Mouse (Mus musculus) naive thymus-derived CD4-positive, alpha-beta T cell, adult 2 months (primary cell): ENCODE results near the gene B4galt1.

Source experiments
- DNase-seq: peaks from one replicate; pipeline ENCODE4 v3.0.0-alpha.2; 2011; ENCODE audit warnings: low read depth

Gene B4galt1

GRCm38 (mm10) chr4:40853565-40854386 is at the start of gene B4galt1:
TSS of gene B4galt1 (minus strand) at chr4:40854005.
- DNase-seq = peak; percentile 99

DNA sequence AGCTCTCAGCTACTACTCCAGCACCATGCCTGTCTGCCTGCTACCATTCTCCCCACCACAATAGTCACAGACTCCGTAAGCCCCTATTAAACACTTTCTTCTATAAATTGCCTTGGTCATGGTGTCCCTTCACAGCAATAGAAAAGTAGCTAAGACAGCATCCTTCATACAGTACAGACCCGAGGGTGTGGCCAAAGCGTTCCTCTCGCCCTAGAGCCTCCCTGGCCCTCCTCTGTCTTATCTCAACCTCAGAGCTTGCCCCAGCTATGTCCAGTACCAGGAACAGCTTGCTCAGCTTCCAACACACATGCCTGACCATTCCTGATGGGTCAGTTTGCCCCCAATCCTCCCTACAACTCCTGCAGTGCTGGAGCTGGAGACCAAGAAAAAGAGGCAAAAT is 46.8 kb upstream of the B4galt1 start:
- DNase-seq = no peak

DNA sequence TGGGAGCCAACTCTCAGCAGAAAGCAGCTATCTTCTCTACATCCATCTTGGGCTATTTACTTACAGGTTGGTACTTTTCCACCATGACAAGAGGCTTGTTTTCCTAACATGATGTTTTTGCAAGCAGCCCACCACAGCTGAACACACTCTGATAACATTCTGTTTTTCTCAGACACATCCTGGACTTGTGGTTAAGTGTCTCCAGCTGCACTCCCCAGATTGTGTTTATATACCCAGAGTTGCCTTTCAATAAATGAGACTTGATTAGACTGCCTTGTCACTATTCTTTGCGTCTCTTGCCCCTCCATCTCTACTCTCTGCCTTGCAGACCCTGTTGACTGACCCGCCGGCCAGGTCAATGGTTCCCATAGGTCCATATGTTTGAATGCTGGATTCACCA is 46.3 kb upstream of the B4galt1 start:
- no peak for DNase-seq

DNA sequence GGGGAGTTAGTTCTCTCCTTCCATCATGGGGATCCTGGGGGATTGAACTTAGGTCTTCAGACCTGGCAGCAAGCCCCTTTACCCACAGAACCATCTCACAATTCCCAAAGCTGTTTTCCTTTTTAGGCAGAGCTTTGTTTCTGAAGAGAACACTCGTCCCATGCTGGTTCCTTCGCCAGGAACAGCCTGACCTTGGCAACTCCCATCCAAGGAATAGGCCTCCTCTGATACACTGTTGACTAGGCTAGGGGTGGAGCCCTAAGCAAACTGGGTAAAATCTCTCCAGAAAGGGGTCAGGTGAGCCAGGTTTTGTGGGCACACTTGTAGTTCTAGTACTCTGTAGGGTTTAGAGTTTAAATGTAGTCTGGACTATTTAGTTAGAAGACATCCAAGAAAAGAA is 45.5 kb upstream of the B4galt1 start:
- DNase-seq = no peak

DNA sequence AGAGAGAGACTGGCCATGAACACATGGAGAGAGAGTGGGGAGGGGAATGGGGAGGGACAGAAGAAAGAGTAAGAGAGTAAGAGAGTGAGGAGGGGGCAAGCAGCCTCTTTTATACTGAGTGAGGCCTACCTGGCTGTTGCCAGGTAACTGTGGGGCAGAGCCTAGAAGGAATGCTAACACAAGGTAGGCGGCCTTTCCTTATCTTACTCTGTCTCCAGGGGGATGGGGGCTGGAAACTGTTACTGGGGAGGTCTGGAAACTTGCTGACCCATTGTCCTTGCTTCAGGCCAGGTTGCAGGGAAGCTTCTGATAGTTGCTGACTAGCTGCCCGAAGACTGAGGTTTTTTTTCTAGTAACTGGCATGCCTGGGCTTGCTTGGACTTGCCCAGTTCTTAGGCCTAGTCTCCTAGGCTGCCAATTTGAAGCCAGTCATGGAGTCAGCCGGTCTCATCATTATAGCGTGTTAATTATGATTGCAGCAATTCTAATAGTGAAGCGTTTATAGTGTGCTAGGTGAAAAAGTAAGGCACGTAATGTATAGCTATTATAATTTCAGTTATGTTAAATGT is 44.8 kb upstream of the B4galt1 start:
- DNase-seq = no peak

DNA sequence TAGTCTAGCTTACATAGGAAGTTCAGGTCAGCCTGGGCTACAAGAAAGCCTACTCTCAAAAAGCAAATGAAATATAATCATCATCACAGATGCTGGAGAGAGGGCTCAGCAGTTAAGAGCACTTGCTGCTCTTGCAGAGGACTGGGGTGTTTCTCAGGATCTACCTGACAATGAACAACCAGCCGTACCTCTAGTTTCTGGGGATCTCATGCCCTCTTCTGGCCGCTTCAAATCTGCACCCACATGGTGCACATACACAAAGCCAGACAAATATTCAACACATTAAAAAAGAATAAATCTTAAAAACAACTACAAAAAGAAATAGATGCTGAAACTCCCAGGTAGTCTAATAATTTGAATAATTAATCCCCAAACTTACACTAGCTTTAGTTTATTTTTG is 41.8 kb upstream of the B4galt1 start:
- DNase-seq = no peak

- DNase-seq = no peak
Measured at GRCm38 (mm10) chr4:40895118-40895517, 41.3 kb upstream of the B4galt1 start.

- DNase-seq = no peak
Measured at GRCm38 (mm10) chr4:40891206-40891605, 37.4 kb upstream of the B4galt1 start.

DNA sequence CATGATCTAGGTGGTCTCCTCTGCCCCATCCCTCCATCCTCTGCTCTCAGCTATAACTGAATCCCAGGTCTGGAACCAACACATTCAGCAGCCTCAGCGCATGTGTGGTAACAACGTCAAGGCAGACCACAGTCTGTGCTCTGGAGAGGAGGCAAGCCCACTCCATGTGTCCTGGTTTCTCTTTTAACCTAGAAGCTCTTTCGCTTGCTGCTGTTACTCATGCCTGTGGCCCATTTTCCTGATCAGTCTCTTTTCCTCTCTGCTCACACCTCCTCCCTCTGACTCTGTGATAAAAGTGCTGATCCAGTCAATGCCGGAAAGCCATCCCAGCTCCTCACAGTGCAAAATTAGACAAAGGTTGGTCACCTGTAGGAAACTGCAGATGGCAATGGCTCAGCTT is 36.2 kb upstream of the B4galt1 start:
- DNase-seq = no peak

DNA sequence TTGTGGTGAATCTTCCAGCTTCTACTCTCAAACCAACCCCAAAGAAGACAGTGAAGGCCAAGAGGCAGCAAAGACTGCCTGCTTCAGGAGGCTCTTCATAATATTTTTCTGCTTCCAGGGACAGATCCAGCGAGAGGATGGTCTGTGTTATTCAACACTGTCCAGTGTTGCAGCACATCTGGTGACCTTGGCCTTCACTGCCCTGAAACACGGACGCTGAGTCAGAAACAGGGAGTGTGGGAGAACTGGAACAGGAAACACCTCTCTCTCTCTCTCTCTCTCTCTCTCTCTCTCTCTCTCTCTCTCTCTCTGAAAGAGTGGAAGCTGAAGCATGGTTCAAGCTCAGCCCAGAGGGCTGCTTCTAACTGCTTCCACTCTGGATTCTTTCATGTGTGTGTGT is 35.4 kb upstream of the B4galt1 start:
- DNase-seq = no peak

DNA sequence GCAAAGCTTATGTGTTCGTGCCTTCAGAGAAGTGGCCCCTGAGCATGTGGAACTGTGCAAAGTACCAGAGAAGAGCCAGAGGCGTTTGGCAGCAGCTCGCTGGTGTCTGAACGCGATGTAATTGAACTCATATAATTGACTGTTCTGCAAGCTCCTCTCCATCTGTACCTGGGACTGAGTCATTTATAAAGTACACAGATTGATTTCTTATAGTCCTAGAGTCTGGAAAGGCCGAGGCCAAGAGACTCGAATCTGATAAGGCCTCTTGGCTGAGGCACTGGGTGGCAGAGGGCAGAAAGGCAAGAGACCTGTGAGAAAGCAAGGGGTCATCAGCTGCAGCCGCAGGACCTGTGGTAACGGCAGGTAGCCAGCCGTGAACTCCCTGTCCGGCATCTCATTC is 35.0 kb upstream of the B4galt1 start:
- DNase-seq = no peak

DNA sequence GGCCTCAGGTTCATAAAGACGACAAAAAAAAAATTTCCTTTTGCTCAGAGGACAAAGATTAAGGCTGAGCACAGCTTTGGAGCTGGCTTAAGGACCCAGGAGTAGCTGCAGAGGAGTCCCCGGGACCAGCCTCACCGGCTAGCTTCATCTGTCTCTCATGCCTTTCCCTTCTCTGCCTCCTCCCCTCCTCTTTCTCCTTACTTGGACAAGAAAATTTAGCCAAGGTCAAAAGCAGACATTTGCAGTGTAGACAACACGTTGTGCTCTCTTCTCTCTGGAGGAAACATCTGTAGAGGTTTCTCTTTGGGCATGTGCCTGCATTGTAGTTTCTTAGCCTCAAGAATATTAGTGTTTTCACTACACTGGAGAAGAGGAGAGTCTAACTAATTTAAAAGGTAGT is 32.1 kb upstream of the B4galt1 start:
- no peak for DNase-seq

- DNase-seq = no peak
Measured at GRCm38 (mm10) chr4:40885166-40885525, 31.3 kb upstream of the B4galt1 start.

DNA sequence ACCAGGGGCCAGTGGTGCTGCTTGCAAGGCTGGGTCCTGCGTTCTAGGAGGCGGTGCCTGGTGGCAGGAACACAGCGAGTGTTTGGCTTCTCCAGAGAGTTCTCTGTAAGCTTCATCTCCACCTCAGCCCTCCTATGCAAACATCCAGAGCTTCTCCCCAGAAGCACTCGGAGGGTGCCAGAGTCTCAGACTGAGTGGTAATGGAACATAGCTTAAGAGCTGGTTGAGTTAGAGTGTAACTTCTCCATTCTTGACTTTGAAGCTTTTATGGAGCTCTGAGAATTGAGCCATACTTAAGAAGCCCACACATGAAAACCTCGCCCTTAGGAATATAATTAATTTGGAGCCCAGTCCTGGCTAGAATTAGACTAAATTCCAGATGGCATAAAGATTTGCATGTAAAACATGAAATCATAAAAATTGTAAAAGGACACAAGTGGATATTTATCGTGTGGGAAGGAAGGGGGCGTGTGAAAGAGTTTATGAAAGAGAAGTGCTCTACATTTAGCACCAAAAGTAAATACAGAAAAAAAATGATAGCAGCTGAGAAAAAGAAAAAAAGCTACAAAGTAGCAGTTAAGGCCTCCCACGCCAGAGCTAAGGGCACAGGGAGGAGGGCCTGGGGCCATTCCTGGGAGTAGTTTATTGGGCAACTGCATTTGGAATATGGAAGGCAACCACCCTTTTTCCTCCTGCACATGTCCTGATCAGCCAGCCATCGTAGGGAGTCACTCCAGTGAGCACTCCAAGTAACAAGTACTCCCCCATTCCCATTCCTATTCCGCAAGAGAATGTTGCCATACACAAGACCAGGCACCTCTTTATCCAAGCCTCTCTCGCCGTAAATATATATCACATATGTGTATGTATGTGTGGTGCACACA is 30.7 kb upstream of the B4galt1 start:
- DNase-seq = no peak

DNA sequence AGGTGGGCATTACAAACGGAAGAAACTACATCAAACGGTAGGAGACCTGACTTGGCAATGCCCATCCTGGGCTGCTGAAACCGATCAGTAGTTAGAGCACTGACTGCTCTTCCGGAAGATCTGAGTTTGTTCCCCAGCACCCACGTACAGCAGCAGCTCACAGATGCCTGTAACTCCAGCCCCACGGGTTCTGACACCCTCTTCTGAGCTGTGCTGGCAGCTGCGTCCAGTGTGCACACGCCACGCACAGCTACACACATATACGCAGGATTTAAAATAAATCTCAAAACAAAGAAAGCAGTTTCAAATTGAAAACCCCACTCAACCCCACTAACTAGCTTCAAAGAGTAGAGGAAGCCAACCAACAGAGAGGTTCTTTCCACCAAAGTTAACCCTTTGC is 29.4 kb upstream of the B4galt1 start:
- peak; percentile 71 for DNase-seq

DNA sequence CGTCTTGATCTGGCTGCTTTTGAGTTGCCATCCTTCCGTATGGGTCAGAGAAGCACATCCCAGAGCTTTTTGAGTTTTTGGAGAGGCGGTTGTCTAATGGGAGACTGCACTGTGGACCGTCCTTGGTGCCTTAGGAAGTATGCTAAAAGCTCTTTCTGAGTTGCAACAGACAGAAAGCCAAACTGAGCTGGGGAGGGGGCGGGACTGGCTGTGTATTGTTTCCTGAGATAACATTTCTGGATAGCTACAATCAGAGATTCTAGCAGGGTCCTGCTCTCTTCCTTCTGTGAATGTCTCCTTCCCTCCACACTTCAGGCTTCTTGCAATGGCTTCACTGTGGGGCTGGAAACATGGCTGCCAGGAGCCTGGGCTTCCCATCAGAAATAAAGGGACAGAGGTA is 23.7 kb upstream of the B4galt1 start:
- DNase-seq = no peak

DNA sequence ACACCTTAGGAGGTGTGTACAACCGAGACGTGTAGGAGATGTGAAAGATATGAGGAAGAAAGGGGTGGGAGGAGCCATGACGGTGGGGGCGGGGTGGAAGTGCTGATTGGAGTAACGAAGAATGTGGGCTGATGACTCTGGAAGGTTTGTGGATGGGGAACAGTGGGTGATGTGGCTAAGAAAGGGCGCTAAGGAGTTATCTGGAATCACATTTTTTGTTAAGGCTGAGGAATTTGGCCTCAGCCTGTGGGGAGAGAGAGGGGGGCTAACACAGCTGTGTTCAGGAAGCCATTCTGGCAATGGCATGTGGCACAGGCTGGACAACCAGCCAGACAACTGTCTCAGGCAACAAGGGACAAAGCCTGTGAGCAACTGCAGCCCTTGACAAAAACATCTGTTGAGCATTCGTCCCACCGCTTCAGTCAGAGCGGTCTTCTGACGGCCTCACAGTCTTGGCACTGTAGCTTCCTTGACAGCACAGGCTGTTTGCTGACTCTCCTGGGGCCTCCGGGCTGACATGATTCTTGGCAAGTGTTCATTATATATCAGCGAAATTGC is 23.1 kb upstream of the B4galt1 start:
- DNase-seq = peak; percentile 85

GRCm38 (mm10) chr4:40875842-40876241 is 22.0 kb upstream of the B4galt1 start:
- peak; percentile 93 for DNase-seq

DNA sequence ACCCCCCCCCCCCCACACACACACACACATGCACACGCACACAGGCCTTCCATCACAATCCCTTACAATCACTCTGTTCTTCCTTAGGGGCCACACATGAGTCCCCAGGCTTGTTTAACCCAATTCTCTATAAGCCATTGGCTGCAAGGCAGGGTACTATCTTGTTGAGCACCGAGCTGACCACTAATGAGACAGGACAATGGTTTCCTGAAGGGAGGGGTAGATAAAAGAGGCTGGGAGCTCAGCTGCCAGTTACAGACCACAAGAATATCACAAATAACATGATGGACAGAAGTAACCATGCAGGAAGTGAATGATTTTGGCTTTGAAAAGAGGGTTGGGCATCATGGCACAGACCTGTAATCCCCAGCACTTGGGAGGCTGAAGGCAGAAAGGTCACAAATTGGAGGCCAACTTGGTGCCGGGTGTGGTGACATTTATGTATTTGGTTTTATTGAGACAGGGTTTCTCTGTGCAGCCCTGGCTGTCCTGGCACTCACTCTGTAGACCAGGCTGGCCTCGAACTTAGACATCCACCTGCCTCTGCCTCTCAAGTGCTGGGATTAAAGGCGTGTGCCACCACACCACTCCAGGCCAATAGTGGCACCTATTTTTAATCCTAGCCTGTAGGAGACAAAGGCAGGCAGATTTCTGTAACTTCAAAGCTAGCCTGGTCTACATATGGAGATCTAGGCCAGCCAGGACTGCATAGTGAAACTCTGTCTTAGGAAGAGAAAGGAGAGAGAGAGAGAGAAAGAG is 21.2 kb upstream of the B4galt1 start:
- DNase-seq = no peak

- DNase-seq = no peak
Measured at GRCm38 (mm10) chr4:40874151-40874600, 20.4 kb upstream of the B4galt1 start.

DNA sequence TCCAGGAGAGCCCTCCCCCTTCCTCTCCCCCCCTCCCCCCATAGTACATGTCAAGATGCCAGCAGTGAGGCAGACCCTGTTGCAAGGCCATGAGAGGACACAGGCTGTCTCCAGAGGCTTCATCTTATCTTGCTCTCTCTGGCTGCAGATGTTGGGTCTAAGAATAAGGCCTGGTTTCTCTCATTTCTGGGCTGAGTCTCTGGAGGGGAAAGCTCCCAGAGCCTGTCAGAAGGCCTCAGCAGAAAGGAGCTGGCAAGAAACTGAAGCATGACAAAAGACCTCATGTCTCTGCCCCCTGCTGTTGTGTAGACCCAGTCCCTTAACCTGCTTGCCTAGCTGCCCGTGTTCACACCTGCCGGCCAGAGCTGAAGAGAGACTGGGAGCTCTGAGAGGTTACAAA is 19.5 kb upstream of the B4galt1 start:
- DNase-seq = no peak

GRCm38 (mm10) chr4:40872129-40872528 is 18.3 kb upstream of the B4galt1 start:
- no peak for DNase-seq
